Mouse (Mus musculus): ENCODE measurements around the gene Gm16429. TPM values are rescaled to one million over a fixed set of nuclear protein-coding genes. Genes with fewer than 3 reads are reported as not detected.
"Not testable (repeated sequence)": the region's sequence is repeated elsewhere in the genome, so short reads cannot be mapped to it uniquely, and the experiment has no call there.

Gm16429 gene
- total RNA-seq (2021), result not detected
- long read RNA-seq, result 0 reads

- not testable (repeated sequence) for DNase-seq (ENCODE audit: low spot score in 2 of 2)
These were observed at the start of gene Gm16429 for GRCm38 (mm10) chr5:93928952-93929351. Gm16429 (minus strand) TSS chr5:93929052.

Other genes with a start within 250 kb of the Gm16429 start
- gene Gm7792, start 85.3 kb downstream of the Gm16429 start, total RNA-seq (2021), result not detected
- gene BC061212, start 141.5 kb upstream of the Gm16429 start, total RNA-seq (2021), result not detected
- gene Gm6351, start 147.3 kb upstream of the Gm16429 start, total RNA-seq (2021), result not detected